Mouse (Mus musculus): ENCODE measurements around the gene Cs. TPM values are rescaled to one million over a fixed set of nuclear protein-coding genes. Genes with fewer than 3 reads are reported as not detected.
A peak's percentile ranks its signal among the peaks of the same experiment; 100 is the strongest.

The Cs gene
- polyA plus RNA-seq, 1 experiment from 2014 or later = 152 TPM

- Histone ChIP-seq H3K27ac (replicated peaks) (no peak overlapping the region), H3K9ac (ENCODE audit: low read length) (no peak overlapping the region), H3K4me1 (replicated peaks; ENCODE audit: control insufficient read depth, insufficient read depth) (no peaks in the 10 kb centered on the region), H3K4me2 (replicated peaks; ENCODE audit: low read depth) (no peak overlapping the region), H3K9me3 (ENCODE audit: control insufficient read depth, low read length) (no peaks in the 10 kb centered on the region), H3K36me3 (ENCODE audit: control insufficient read depth, insufficient read depth, low read length) (no peaks in the 10 kb centered on the region), H3K27me3 (ENCODE audit: control insufficient read depth, insufficient read depth, low read length) (no peaks in the 10 kb centered on the region), H3K4me3 (ENCODE audit: low read depth, low read length) (no peak overlapping the region)
- WGBS = 56% methylated on average over 4 of the region's 4 CpGs
- DNase-seq (ENCODE audit: low spot score) = no peak
- TF ChIP-seq CTCF (IDR thresholded peaks at IDR 0.05; ENCODE audit: low read depth) = no peak
- no peak for TF ChIP-seq EP300 (optimal IDR thresholded peaks at IDR 0.05)
- no peak for ATAC-seq (ENCODE audit: low FRiP score, low TSS enrichment)
These were observed 33.1 kb downstream of the Cs start for GRCm38 (mm10) chr10:128370601-128371000.

- Histone ChIP-seq H3K4me3 (ENCODE audit: low read depth, low read length) (no peak overlapping the region), H3K27me3 (ENCODE audit: control insufficient read depth, insufficient read depth, low read length) (no peaks in the 10 kb centered on the region), H3K4me2 (replicated peaks; ENCODE audit: low read depth) (no peak overlapping the region), H3K36me3 (ENCODE audit: control insufficient read depth, insufficient read depth, low read length) (no peaks in the 10 kb centered on the region), H3K27ac (replicated peaks) (no peak overlapping the region), H3K4me1 (replicated peaks; ENCODE audit: control insufficient read depth, insufficient read depth) (no peaks in the 10 kb centered on the region), H3K9me3 (ENCODE audit: control insufficient read depth, low read length) (no peaks in the 10 kb centered on the region), H3K9ac (ENCODE audit: low read length) (no peak overlapping the region)
- ATAC-seq (ENCODE audit: low FRiP score, low TSS enrichment) = no peak
- peak; percentile 46 for TF ChIP-seq CTCF (IDR thresholded peaks at IDR 0.05; ENCODE audit: low read depth)
- TF ChIP-seq EP300 (optimal IDR thresholded peaks at IDR 0.05) = no peak
- WGBS = 77% methylated on average over 5 of the region's 5 CpGs
- DNase-seq (ENCODE audit: low spot score) = no peak
These were observed 34.6 kb downstream of the Cs start for GRCm38 (mm10) chr10:128372142-128372541.

- DNase-seq (ENCODE audit: low spot score) (no peak), ATAC-seq (ENCODE audit: low FRiP score, low TSS enrichment) (no peak)
- H3K4me3 ChIP-seq (ENCODE audit: low read depth, low read length) = no peak overlapping the region
- no peak overlapping the region for H3K27ac ChIP-seq (replicated peaks)
- no peak for TF ChIP-seq EP300 (optimal IDR thresholded peaks at IDR 0.05)
- TF ChIP-seq CTCF (IDR thresholded peaks at IDR 0.05; ENCODE audit: low read depth) = no peak
- H3K27me3 ChIP-seq (ENCODE audit: control insufficient read depth, insufficient read depth, low read length) = no peaks in the 10 kb centered on the region
- H3K4me2 ChIP-seq (replicated peaks; ENCODE audit: low read depth) = no peak overlapping the region
- H3K9me3 ChIP-seq (ENCODE audit: control insufficient read depth, low read length) = no peaks in the 10 kb centered on the region
- WGBS = 69% methylated on average over 6 of the region's 6 CpGs
- H3K9ac ChIP-seq (ENCODE audit: low read length) = no peak overlapping the region
- no peaks in the 10 kb centered on the region for H3K36me3 ChIP-seq (ENCODE audit: control insufficient read depth, insufficient read depth, low read length)
- no peaks in the 10 kb centered on the region; the same call in 1 of the 2 replicates for H3K4me1 ChIP-seq (replicated peaks; ENCODE audit: control insufficient read depth, insufficient read depth)
These were observed 35.6 kb downstream of the Cs start for GRCm38 (mm10) chr10:128372989-128373748.

GRCm38 (mm10) chr10:128374393-128374792 is 36.9 kb downstream of the Cs start:
- no peak overlapping the region for H3K9ac ChIP-seq (ENCODE audit: low read length)
- H3K4me2 ChIP-seq (replicated peaks; ENCODE audit: low read depth) = no peak overlapping the region
- peaks cover 3% of the 10 kb centered on the region; the same call in 1 of the 2 replicates for H3K36me3 ChIP-seq (ENCODE audit: control insufficient read depth, insufficient read depth, low read length)
- H3K4me1 ChIP-seq (replicated peaks; ENCODE audit: control insufficient read depth, insufficient read depth) = peaks cover 3% of the 10 kb centered on the region; the same call in 1 of the 2 replicates
- no peaks in the 10 kb centered on the region for H3K27me3 ChIP-seq (ENCODE audit: control insufficient read depth, insufficient read depth, low read length)
- TF ChIP-seq CTCF (IDR thresholded peaks at IDR 0.05; ENCODE audit: low read depth) (peak; percentile 44), EP300 (optimal IDR thresholded peaks at IDR 0.05) (no peak)
- DNase-seq (ENCODE audit: low spot score) (no peak), ATAC-seq (ENCODE audit: low FRiP score, low TSS enrichment) (no peak)
- H3K9me3 ChIP-seq (ENCODE audit: control insufficient read depth, low read length) = no peaks in the 10 kb centered on the region
- H3K27ac ChIP-seq (replicated peaks) = no peak overlapping the region
- no peak overlapping the region for H3K4me3 ChIP-seq (ENCODE audit: low read depth, low read length)
- 82% methylated on average over 6 of the region's 6 CpGs for WGBS

GRCm38 (mm10) chr10:128376099-128376454 is 38.5 kb downstream of the Cs start:
- H3K36me3 ChIP-seq (ENCODE audit: control insufficient read depth, insufficient read depth, low read length) = peaks cover 6% of the 10 kb centered on the region; the same call in 1 of the 2 replicates
- H3K4me3 ChIP-seq (ENCODE audit: low read depth, low read length) = peak overlapping the region; percentile 90
- 45% methylated on average over 4 of the region's 4 CpGs for WGBS
- H3K27ac ChIP-seq (replicated peaks) = peak overlapping the region; percentile 93
- H3K27me3 ChIP-seq (ENCODE audit: control insufficient read depth, insufficient read depth, low read length) = no peaks in the 10 kb centered on the region
- TF ChIP-seq EP300 (optimal IDR thresholded peaks at IDR 0.05) = no peak
- no peak for TF ChIP-seq CTCF (IDR thresholded peaks at IDR 0.05; ENCODE audit: low read depth)
- H3K4me2 ChIP-seq (replicated peaks; ENCODE audit: low read depth) = peak overlapping the region; percentile 82
- H3K9me3 ChIP-seq (ENCODE audit: control insufficient read depth, low read length) = no peaks in the 10 kb centered on the region
- H3K9ac ChIP-seq (ENCODE audit: low read length) = peak overlapping the region; percentile 96; the same call in 1 of the 2 replicates
- ATAC-seq (ENCODE audit: low FRiP score, low TSS enrichment) = no peak
- H3K4me1 ChIP-seq (replicated peaks; ENCODE audit: control insufficient read depth, insufficient read depth) = peaks cover 3% of the 10 kb centered on the region; the same call in 1 of the 2 replicates
- no peak for DNase-seq (ENCODE audit: low spot score)
